Mouse (Mus musculus) gastrocnemius, adult 18-20 months (tissue): ENCODE results near the gene Osbpl8. TPM values are rescaled to one million over a fixed set of nuclear protein-coding genes. Genes with fewer than 3 reads are reported as not detected.

Experiments
- DNase-seq: peaks from one replicate; pipeline ENCODE4 v3.0.0; 2021; ENCODE audit warnings: low spot score
- total RNA-seq, 2 experiments: library from RNA; stranded (reverse); gene quantifications; 2 replicates each; pipeline ENCODE4 v1.2.3; 2021

Gene Osbpl8
- total RNA-seq, 2 experiments from 2014 or later, result 13.1 to 17.0 TPM

- no peak for DNase-seq
Observed at GRCm38 (mm10) chr10:111308850-111309501, 144.4 kb downstream of the Osbpl8 start.

- DNase-seq, result no peak
Observed at GRCm38 (mm10) chr10:111313282-111313681, 148.7 kb downstream of the Osbpl8 start.

- peak; percentile 8 for DNase-seq
Observed at GRCm38 (mm10) chr10:111314636-111315395, 150.3 kb downstream of the Osbpl8 start.

GRCm38 (mm10) chr10:111315940-111316339 is 151.4 kb downstream of the Osbpl8 start:
- DNase-seq, result no peak

GRCm38 (mm10) chr10:111318021-111318420 is 153.5 kb downstream of the Osbpl8 start:
- DNase-seq, result no peak

- no peak for DNase-seq
Observed at GRCm38 (mm10) chr10:111318805-111319500, 154.4 kb downstream of the Osbpl8 start.

GRCm38 (mm10) chr10:111320579-111320978 is 156.0 kb downstream of the Osbpl8 start:
- DNase-seq, result no peak

- DNase-seq, result no peak
Observed at GRCm38 (mm10) chr10:111327957-111328356, 163.4 kb downstream of the Osbpl8 start.

- DNase-seq, result no peak
Observed at GRCm38 (mm10) chr10:111329326-111329725, 164.8 kb downstream of the Osbpl8 start.

GRCm38 (mm10) chr10:111334902-111335301 is 170.3 kb downstream of the Osbpl8 start:
- no peak for DNase-seq

- no peak for DNase-seq
Observed at GRCm38 (mm10) chr10:111335517-111336352, 171.2 kb downstream of the Osbpl8 start.

GRCm38 (mm10) chr10:111336353-111336713 is 171.8 kb downstream of the Osbpl8 start:
- DNase-seq, result no peak

- no peak for DNase-seq
Observed at GRCm38 (mm10) chr10:111339296-111339695, 174.7 kb downstream of the Osbpl8 start.

GRCm38 (mm10) chr10:111341761-111342160 is 177.2 kb downstream of the Osbpl8 start:
- no peak for DNase-seq

GRCm38 (mm10) chr10:111343555-111343954 is 179.0 kb downstream of the Osbpl8 start:
- no peak for DNase-seq

Other genes with a start within 250 kb of the Osbpl8 start
- 1 to 10 TPM; 5.5 to 6.4 TPM for gene Csrp2, start 245.0 kb upstream of the Osbpl8 start, total RNA-seq
- gene Zdhhc17, start 154.6 kb upstream of the Osbpl8 start, total RNA-seq, result 10 to 100 TPM; 17.1 to 19.2 TPM
- 1 to 10 TPM; 1.4 to 1.6 TPM for gene Bbs10, start 133.9 kb downstream of the Osbpl8 start, total RNA-seq